Mouse (Mus musculus) E14TG2a.4 (cell line): Measurements from ENCODE around the gene Stox2.
A peak's percentile ranks its signal among the peaks of the same experiment; 100 is the strongest.

Source experiments
- H3K27me3 ChIP-seq: 2 replicates; pipeline ENCODE4 v1.6.1; 2014; ENCODE audit warnings: low read length, control low read depth; ENCODE audit not compliant: insufficient read depth
- H3K36me3 ChIP-seq: 2 replicates; pipeline ENCODE4 v1.6.1; 2014; ENCODE audit warnings: low read length, control low read depth; ENCODE audit not compliant: insufficient read depth
- H3K4me1 ChIP-seq: replicated peaks from 2 replicates; pipeline ENCODE4 v1.6.1; 2014; ENCODE audit warnings: low read depth, low read length, control low read depth
- H3K4me3 ChIP-seq: replicated peaks from 2 replicates; pipeline ENCODE4 v1.5.1; 2014; ENCODE audit warnings: mild to moderate bottlenecking, low read length
- H3K9me3 ChIP-seq: 2 replicates; pipeline ENCODE4 v1.6.1; 2014; ENCODE audit warnings: low read length, control low read depth
- CTCF ChIP-seq: conservative IDR thresholded peaks from 2 replicates; pipeline ENCODE4 v1.5.1; 2014; ENCODE audit warnings: low read length
- NANOG ChIP-seq: IDR thresholded peaks from 2 replicates; pipeline ENCODE4 v1.6.1; 2014; ENCODE audit warnings: borderline replicate concordance, low read length, mixed read lengths
- POU5F1 ChIP-seq: IDR thresholded peaks from 2 replicates; pipeline ENCODE4 v1.6.1; 2014; ENCODE audit warnings: low read length, borderline replicate concordance

Stox2 gene

GRCm38 (mm10) chr8:47391844-47392243 is 54.3 kb downstream of the Stox2 start:
- Histone ChIP-seq H3K27me3 (peaks cover 19% of the 10 kb centered on the region), H3K4me3 (peak overlapping the region; percentile 54), H3K36me3 (no peaks in the 10 kb centered on the region), H3K9me3 (no peaks in the 10 kb centered on the region), H3K4me1 (peaks cover 55% of the 10 kb centered on the region)
- TF ChIP-seq NANOG = no peak
- TF ChIP-seq CTCF = no peak
- no peak for TF ChIP-seq POU5F1

GRCm38 (mm10) chr8:47389430-47389829 is 56.7 kb downstream of the Stox2 start:
- H3K27me3 ChIP-seq = peaks cover 18% of the 10 kb centered on the region
- no peaks in the 10 kb centered on the region for H3K9me3 ChIP-seq
- no peak overlapping the region for H3K4me3 ChIP-seq
- no peaks in the 10 kb centered on the region for H3K36me3 ChIP-seq
- no peak for TF ChIP-seq POU5F1
- no peak for TF ChIP-seq CTCF
- no peak for TF ChIP-seq NANOG
- peaks cover 57% of the 10 kb centered on the region for H3K4me1 ChIP-seq

- Histone ChIP-seq H3K36me3 (no peaks in the 10 kb centered on the region), H3K4me3 (peak overlapping the region; percentile 26; the same call in 1 of the 2 replicates), H3K4me1 (peaks cover 57% of the 10 kb centered on the region), H3K9me3 (no peaks in the 10 kb centered on the region), H3K27me3 (peaks cover 14% of the 10 kb centered on the region)
- TF ChIP-seq NANOG (no peak), CTCF (no peak), POU5F1 (no peak)
These were observed 58.0 kb downstream of the Stox2 start for GRCm38 (mm10) chr8:47388171-47388570.

- Histone ChIP-seq H3K9me3 (no peaks in the 10 kb centered on the region), H3K4me1 (peaks cover 35% of the 10 kb centered on the region), H3K36me3 (no peaks in the 10 kb centered on the region), H3K27me3 (no peaks in the 10 kb centered on the region), H3K4me3 (no peak overlapping the region)
- peak; percentile 47 for TF ChIP-seq CTCF
- no peak for TF ChIP-seq NANOG
These were observed 60.4 kb downstream of the Stox2 start for GRCm38 (mm10) chr8:47385810-47386209.

- Histone ChIP-seq H3K9me3 (no peaks in the 10 kb centered on the region), H3K36me3 (no peaks in the 10 kb centered on the region), H3K4me3 (no peak overlapping the region), H3K4me1 (peaks cover 37% of the 10 kb centered on the region), H3K27me3 (no peaks in the 10 kb centered on the region)
- TF ChIP-seq CTCF = no peak
- no peak for TF ChIP-seq POU5F1
- no peak for TF ChIP-seq NANOG
These were observed 62.0 kb downstream of the Stox2 start for GRCm38 (mm10) chr8:47384151-47384550.

GRCm38 (mm10) chr8:47383632-47384031 is 62.5 kb downstream of the Stox2 start:
- no peaks in the 10 kb centered on the region for H3K36me3 ChIP-seq
- TF ChIP-seq CTCF (no peak), NANOG (no peak), POU5F1 (no peak)
- peaks cover 38% of the 10 kb centered on the region for H3K4me1 ChIP-seq
- H3K27me3 ChIP-seq = no peaks in the 10 kb centered on the region
- H3K9me3 ChIP-seq = no peaks in the 10 kb centered on the region
- no peak overlapping the region for H3K4me3 ChIP-seq

- Histone ChIP-seq H3K27me3 (no peaks in the 10 kb centered on the region), H3K36me3 (no peaks in the 10 kb centered on the region), H3K4me1 (peaks cover 39% of the 10 kb centered on the region), H3K4me3 (no peak overlapping the region), H3K9me3 (no peaks in the 10 kb centered on the region)
- no peak for TF ChIP-seq CTCF
- TF ChIP-seq POU5F1 = no peak
- TF ChIP-seq NANOG = no peak
These were observed 64.9 kb downstream of the Stox2 start for GRCm38 (mm10) chr8:47381216-47381615.

- no peak for TF ChIP-seq NANOG
- no peak for TF ChIP-seq POU5F1
- no peak for TF ChIP-seq CTCF
- Histone ChIP-seq H3K4me1 (peaks cover 41% of the 10 kb centered on the region), H3K9me3 (no peaks in the 10 kb centered on the region), H3K36me3 (no peaks in the 10 kb centered on the region), H3K4me3 (no peak overlapping the region), H3K27me3 (no peaks in the 10 kb centered on the region)
These were observed 65.4 kb downstream of the Stox2 start for GRCm38 (mm10) chr8:47380725-47381124.

GRCm38 (mm10) chr8:47380075-47380474 is 66.1 kb downstream of the Stox2 start:
- Histone ChIP-seq H3K4me1 (peaks cover 41% of the 10 kb centered on the region), H3K4me3 (no peak overlapping the region), H3K27me3 (no peaks in the 10 kb centered on the region), H3K9me3 (no peaks in the 10 kb centered on the region), H3K36me3 (no peaks in the 10 kb centered on the region)
- TF ChIP-seq POU5F1 (no peak), NANOG (no peak), CTCF (no peak)

- Histone ChIP-seq H3K4me1 (peaks cover 45% of the 10 kb centered on the region), H3K9me3 (no peaks in the 10 kb centered on the region), H3K36me3 (no peaks in the 10 kb centered on the region), H3K27me3 (no peaks in the 10 kb centered on the region), H3K4me3 (no peak overlapping the region)
- no peak for TF ChIP-seq NANOG
These were observed 69.5 kb downstream of the Stox2 start for GRCm38 (mm10) chr8:47376651-47377050.
